Mouse (Mus musculus) bone marrow macrophage, adult 2 months (primary cell): ENCODE data around the gene Slc25a17.

ENCODE experiments used
- CTCF ChIP-seq: IDR thresholded peaks from 2 replicates; pipeline ENCODE4 v1.5.1; 2012; ENCODE audit warnings: low read depth, mild to moderate bottlenecking, low read length, moderate library complexity
- POLR2A ChIP-seq: IDR thresholded peaks from 2 replicates; pipeline ENCODE4 v1.6.1; 2012; ENCODE audit warnings: mild to moderate bottlenecking, low read depth, low read length, borderline replicate concordance

DNA sequence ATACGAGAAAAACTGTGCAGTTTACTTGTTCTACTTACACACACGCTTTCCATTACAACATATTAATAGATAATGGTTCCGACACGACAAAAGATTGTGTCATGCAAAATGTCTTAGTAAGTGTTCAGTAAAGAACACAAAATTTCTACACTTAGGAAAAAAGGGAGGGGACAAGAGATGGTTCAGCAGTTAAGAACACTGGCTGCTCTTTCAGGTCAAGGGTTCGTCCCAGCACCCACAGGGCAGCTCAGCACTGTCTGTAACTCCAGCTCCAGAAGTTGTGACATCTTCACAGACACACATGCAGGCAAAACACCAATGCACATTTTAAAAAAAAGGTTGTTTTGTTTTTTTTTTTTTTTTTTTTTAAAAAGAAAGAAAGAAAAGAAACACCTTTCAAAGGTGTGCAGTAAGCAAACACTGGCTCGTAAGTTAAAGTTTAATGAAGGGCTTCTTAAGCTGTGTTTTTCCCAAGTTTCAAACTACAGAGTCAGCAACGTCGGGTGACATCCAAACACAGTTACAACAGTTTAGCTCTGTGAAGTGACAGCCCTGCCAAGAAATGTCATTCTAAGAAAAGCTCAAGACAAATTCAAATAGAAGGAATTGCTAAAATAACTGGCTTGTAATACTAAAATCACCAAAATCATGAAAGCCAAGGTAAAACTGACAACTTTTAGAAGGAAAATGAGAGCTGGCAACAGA is 33.8 kb upstream of the Slc25a17 start:
- TF ChIP-seq CTCF: no peak
- no peak for TF ChIP-seq POLR2A
